Mouse (Mus musculus): ENCODE data around the gene Me3. TPM values are rescaled to one million over a fixed set of nuclear protein-coding genes. Genes with fewer than 3 reads are reported as not detected.
"Not testable (repeated sequence)": the region's sequence is repeated elsewhere in the genome, so short reads cannot be mapped to it uniquely, and the experiment has no call there.

The Me3 gene
- polyA plus RNA-seq, 1 experiment from 2014 or later: 9.0 TPM

DNA sequence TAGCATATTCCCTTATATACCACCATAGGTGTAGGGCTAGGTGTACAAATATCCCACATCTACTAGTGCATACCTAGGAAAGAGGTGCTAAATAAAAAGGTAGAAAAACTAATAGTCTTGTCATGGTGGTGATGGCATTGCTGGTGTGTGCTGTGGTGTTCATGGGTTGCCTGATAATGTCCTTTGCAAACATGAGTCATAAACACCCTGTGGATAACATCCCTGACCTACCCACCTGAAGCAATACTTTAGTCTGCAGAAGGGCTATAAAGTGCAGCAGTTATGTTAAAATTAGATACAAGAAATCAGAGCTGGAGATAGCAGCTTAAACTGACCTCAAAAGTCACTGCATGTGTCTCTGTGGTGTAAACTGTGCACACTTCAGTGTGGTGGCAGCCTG, 80.9 kb downstream of the Me3 start:
- H3K4me2 ChIP-seq: no peak overlapping the region
- no peaks in the 10 kb centered on the region for H3K27me3 ChIP-seq (replicated peaks)
- H3K9me3 ChIP-seq: no peaks in the 10 kb centered on the region
- no peak overlapping the region for H3K9ac ChIP-seq
- no peak for ATAC-seq (replicated peaks)
- no peaks in the 10 kb centered on the region for H3K4me1 ChIP-seq
- H3K27ac ChIP-seq: no peak overlapping the region
- no peaks in the 10 kb centered on the region for H3K36me3 ChIP-seq (replicated peaks)
- H3K4me3 ChIP-seq: no peak overlapping the region

- Histone ChIP-seq H3K27me3 (replicated peaks) (no peaks in the 10 kb centered on the region), H3K4me2 (no peak overlapping the region), H3K4me1 (no peaks in the 10 kb centered on the region), H3K9me3 (no peaks in the 10 kb centered on the region), H3K36me3 (replicated peaks) (no peaks in the 10 kb centered on the region), H3K27ac (no peak overlapping the region), H3K4me3 (no peak overlapping the region), H3K9ac (no peak overlapping the region)
- 91% methylated on average over 3 of the region's 3 CpGs for WGBS
- ATAC-seq (replicated peaks): no peak
Measured at GRCm38 (mm10) chr7:89716226-89716625, 84.0 kb downstream of the Me3 start.

- H3K4me2 ChIP-seq: no peak overlapping the region
- WGBS: 81% methylated on average over 2 of the region's 2 CpGs
- H3K4me1 ChIP-seq: no peaks in the 10 kb centered on the region
- H3K27me3 ChIP-seq (replicated peaks): no peaks in the 10 kb centered on the region
- no peaks in the 10 kb centered on the region for H3K36me3 ChIP-seq (replicated peaks)
- no peaks in the 10 kb centered on the region for H3K9me3 ChIP-seq
- H3K9ac ChIP-seq: no peak overlapping the region
- H3K4me3 ChIP-seq: no peak overlapping the region
- ATAC-seq (replicated peaks): no peak
- no peak overlapping the region for H3K27ac ChIP-seq
Measured at GRCm38 (mm10) chr7:89717521-89717920, 85.3 kb downstream of the Me3 start.

GRCm38 (mm10) chr7:89718264-89718663, 86.1 kb downstream of the Me3 start:
- Histone ChIP-seq H3K9ac (no peak overlapping the region), H3K27me3 (replicated peaks) (no peaks in the 10 kb centered on the region), H3K4me2 (no peak overlapping the region), H3K36me3 (replicated peaks) (no peaks in the 10 kb centered on the region), H3K4me3 (no peak overlapping the region), H3K9me3 (no peaks in the 10 kb centered on the region), H3K27ac (no peak overlapping the region), H3K4me1 (no peaks in the 10 kb centered on the region)
- ATAC-seq (replicated peaks): no peak
- 78% methylated on average over 2 of the region's 2 CpGs for WGBS

- Histone ChIP-seq H3K27ac (no peak overlapping the region), H3K36me3 (replicated peaks) (no peaks in the 10 kb centered on the region), H3K4me3 (no peak overlapping the region), H3K9me3 (no peaks in the 10 kb centered on the region), H3K9ac (no peak overlapping the region), H3K27me3 (replicated peaks) (no peaks in the 10 kb centered on the region), H3K4me1 (no peaks in the 10 kb centered on the region), H3K4me2 (no peak overlapping the region)
- no peak for ATAC-seq (replicated peaks)
- WGBS: 95% methylated on average over 2 of the region's 2 CpGs
Measured at GRCm38 (mm10) chr7:89720256-89720655, 88.1 kb downstream of the Me3 start.

- ATAC-seq (replicated peaks): no peak
- Histone ChIP-seq H3K36me3 (replicated peaks) (no peaks in the 10 kb centered on the region), H3K4me3 (no peak overlapping the region), H3K4me2 (no peak overlapping the region), H3K9me3 (no peaks in the 10 kb centered on the region), H3K27me3 (replicated peaks) (no peaks in the 10 kb centered on the region), H3K27ac (no peak overlapping the region), H3K9ac (no peak overlapping the region), H3K4me1 (no peaks in the 10 kb centered on the region)
- WGBS: 86% methylated on average over 3 of the region's 3 CpGs
Measured at GRCm38 (mm10) chr7:89726712-89727111, 94.5 kb downstream of the Me3 start.

GRCm38 (mm10) chr7:89727615-89728014, 95.4 kb downstream of the Me3 start:
- 90% methylated on average over 1 of the region's 1 CpGs for WGBS
- no peak overlapping the region for H3K27ac ChIP-seq
- H3K4me3 ChIP-seq: no peak overlapping the region
- no peak overlapping the region for H3K4me2 ChIP-seq
- no peaks in the 10 kb centered on the region for H3K36me3 ChIP-seq (replicated peaks)
- H3K9me3 ChIP-seq: no peaks in the 10 kb centered on the region
- no peaks in the 10 kb centered on the region for H3K4me1 ChIP-seq
- H3K27me3 ChIP-seq (replicated peaks): no peaks in the 10 kb centered on the region
- no peak for ATAC-seq (replicated peaks)
- no peak overlapping the region for H3K9ac ChIP-seq

DNA sequence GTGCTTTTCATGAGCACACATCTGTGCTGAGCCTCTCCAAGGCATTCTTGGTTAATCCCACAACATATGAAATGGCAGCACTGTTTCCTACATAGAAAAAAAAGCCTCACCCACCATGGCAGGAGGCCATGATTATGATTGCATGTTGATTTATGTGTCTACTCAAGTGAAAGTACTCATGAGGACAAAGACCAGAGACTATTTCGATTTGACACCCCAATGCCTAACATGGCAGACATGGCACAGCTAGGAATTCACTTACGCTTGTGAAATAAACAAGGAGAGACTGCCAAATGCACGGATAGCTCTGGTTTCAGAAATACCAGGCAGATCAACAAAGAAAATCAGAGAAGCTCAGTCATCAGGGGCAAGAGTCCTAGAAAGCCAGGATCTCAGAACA, 96.2 kb downstream of the Me3 start:
- no peak overlapping the region for H3K27ac ChIP-seq
- WGBS: 90% methylated on average over 3 of the region's 3 CpGs
- H3K36me3 ChIP-seq (replicated peaks): no peaks in the 10 kb centered on the region
- H3K27me3 ChIP-seq (replicated peaks): no peaks in the 10 kb centered on the region
- H3K4me2 ChIP-seq: no peak overlapping the region
- H3K4me1 ChIP-seq: no peaks in the 10 kb centered on the region
- H3K9ac ChIP-seq: no peak overlapping the region
- no peak for ATAC-seq (replicated peaks)
- no peaks in the 10 kb centered on the region for H3K9me3 ChIP-seq
- no peak overlapping the region for H3K4me3 ChIP-seq

GRCm38 (mm10) chr7:89730514-89730913, 98.3 kb downstream of the Me3 start:
- Histone ChIP-seq H3K4me3 (no peak overlapping the region), H3K4me2 (no peak overlapping the region), H3K9ac (no peak overlapping the region), H3K27ac (no peak overlapping the region), H3K4me1 (no peaks in the 10 kb centered on the region), H3K36me3 (replicated peaks) (no peaks in the 10 kb centered on the region), H3K9me3 (no peaks in the 10 kb centered on the region), H3K27me3 (replicated peaks) (no peaks in the 10 kb centered on the region)
- WGBS: 63% methylated on average over 2 of the region's 2 CpGs
- no peak for ATAC-seq (replicated peaks)

DNA sequence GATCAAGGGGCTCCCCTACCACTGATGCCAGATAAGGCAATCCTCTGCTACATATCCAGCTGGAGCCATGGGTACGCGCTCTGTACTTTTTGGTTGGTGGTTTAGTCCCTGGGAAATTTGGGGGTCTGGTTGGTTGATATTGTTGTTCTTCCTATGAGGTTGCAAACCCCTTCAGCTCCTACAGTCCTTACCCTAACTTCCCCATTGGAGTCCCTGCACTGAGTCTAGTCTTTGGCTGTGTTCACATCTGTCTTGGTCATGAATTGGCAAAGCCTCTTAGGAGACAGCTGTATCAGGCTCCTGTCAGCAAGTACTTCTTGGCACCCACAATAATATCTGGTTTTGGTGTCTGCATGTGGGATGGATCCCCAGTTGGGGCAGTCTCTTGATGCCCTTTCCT, 98.9 kb downstream of the Me3 start:
- 98% methylated on average over 2 of the region's 2 CpGs for WGBS
- H3K4me2 ChIP-seq; H3K36me3 ChIP-seq (replicated peaks); H3K27me3 ChIP-seq (replicated peaks); ATAC-seq (replicated peaks); H3K9ac ChIP-seq; H3K4me3 ChIP-seq; H3K27ac ChIP-seq; H3K9me3 ChIP-seq; H3K4me1 ChIP-seq: not testable (repeated sequence)

GRCm38 (mm10) chr7:89748415-89748814, 116.2 kb downstream of the Me3 start:
- no peaks in the 10 kb centered on the region for H3K27me3 ChIP-seq (replicated peaks)
- 38% methylated on average over 7 of the region's 7 CpGs for WGBS
- no peaks in the 10 kb centered on the region for H3K36me3 ChIP-seq (replicated peaks)
- peaks cover 3% of the 10 kb centered on the region; the same call in 1 of the 2 replicates for H3K4me1 ChIP-seq
- ATAC-seq (replicated peaks): no peak; the same call in 1 of the 2 replicates
- H3K4me3 ChIP-seq: no peak overlapping the region
- no peaks in the 10 kb centered on the region for H3K9me3 ChIP-seq
- no peak overlapping the region for H3K9ac ChIP-seq
- H3K4me2 ChIP-seq: no peak overlapping the region
- H3K27ac ChIP-seq: 0 out of 2 replicates have a peak overlapping the region, but pooled peaks have one; percentile 29

DNA sequence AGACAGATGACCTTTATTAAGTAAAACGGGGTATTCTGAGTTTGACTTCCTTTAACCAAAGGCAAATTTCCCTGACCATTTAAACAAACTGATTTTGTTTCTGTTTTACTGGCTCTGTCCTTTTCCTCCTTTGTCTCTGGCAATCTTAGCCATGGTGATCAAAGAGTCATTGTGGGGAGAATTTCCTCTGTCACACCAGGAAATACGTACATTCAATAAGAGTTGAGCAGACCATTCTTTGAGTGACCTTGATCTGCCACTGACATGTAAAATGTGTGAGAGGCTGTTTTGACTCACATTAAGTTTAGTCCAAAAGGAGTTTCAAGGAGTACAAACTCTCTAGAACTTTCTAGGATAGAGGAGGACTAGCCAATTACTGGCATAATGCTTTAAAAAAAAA, 117.0 kb downstream of the Me3 start:
- Histone ChIP-seq H3K27ac (no peak overlapping the region), H3K27me3 (replicated peaks) (no peaks in the 10 kb centered on the region), H3K4me2 (no peak overlapping the region), H3K4me3 (no peak overlapping the region), H3K36me3 (replicated peaks) (no peaks in the 10 kb centered on the region), H3K9ac (no peak overlapping the region), H3K4me1 (peaks cover 3% of the 10 kb centered on the region; the same call in 1 of the 2 replicates), H3K9me3 (no peaks in the 10 kb centered on the region)
- no peak for ATAC-seq (replicated peaks)
- 39% methylated on average over 2 of the region's 2 CpGs for WGBS

DNA sequence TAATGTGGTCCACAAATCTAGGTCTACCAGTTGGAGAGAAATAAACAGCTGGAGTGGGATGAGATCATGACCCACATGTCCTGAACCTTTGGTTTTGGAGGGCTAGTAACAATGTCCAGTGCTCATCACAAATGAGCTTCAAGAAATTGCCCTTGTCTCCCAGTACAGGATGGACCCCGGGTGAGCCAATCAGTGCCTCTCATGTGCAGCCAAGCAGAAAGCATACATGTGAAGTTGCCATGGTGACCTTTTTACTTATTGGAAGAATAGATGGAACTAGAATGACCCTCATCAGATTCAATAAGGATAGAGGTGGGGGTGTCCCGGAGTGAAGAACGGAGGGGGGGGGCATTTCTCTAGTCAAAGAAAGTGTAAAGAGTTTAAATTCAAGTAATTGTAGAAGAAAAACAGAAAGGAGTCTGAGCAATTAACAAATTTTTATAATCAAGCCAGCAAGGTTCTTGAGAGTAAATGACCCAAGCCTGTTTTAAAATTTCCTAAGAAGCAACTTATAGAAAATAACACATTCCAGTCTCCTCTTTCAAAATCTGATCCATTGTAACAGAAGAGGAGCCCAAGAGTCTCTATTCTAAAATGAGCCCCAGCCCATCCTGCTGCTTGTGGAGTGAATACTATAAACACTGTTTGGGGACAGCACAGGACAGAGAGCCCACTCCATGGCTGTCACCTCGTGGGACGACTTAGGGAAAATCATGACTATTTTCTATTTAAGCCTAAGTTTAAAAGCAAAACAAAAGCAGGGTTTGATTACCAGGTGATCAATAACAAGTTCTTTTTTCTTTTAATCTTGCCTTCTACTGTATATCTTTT, 134.7 kb downstream of the Me3 start:
- 8% methylated on average over 5 of the region's 5 CpGs for WGBS
- H3K9me3 ChIP-seq: no peaks in the 10 kb centered on the region
- no peak overlapping the region for H3K4me2 ChIP-seq
- H3K4me3 ChIP-seq: no peak overlapping the region
- ATAC-seq (replicated peaks): peak; percentile 74
- H3K36me3 ChIP-seq (replicated peaks): no peaks in the 10 kb centered on the region
- no peaks in the 10 kb centered on the region for H3K27me3 ChIP-seq (replicated peaks)
- H3K4me1 ChIP-seq: 0 out of 2 replicates have a peak, but pooled peaks cover 3% of the 10 kb centered on the region
- no peak overlapping the region for H3K27ac ChIP-seq
- no peak overlapping the region for H3K9ac ChIP-seq

All from midbrain, embryonic 15.5 days (tissue).